Mouse (Mus musculus): Measurements from ENCODE around the gene Usp33.
"Not testable (repeated sequence)": the region's sequence is repeated elsewhere in the genome, so short reads cannot be mapped to it uniquely, and the experiment has no call there.

The Usp33 gene

GRCm38 (mm10) chr3:152345732-152346632, at the start of gene Usp33:
Gene Usp33 (plus strand): TSS chr3:152346478.
- DNase-seq (ENCODE audit: low spot score), result peak; percentile 94

DNA sequence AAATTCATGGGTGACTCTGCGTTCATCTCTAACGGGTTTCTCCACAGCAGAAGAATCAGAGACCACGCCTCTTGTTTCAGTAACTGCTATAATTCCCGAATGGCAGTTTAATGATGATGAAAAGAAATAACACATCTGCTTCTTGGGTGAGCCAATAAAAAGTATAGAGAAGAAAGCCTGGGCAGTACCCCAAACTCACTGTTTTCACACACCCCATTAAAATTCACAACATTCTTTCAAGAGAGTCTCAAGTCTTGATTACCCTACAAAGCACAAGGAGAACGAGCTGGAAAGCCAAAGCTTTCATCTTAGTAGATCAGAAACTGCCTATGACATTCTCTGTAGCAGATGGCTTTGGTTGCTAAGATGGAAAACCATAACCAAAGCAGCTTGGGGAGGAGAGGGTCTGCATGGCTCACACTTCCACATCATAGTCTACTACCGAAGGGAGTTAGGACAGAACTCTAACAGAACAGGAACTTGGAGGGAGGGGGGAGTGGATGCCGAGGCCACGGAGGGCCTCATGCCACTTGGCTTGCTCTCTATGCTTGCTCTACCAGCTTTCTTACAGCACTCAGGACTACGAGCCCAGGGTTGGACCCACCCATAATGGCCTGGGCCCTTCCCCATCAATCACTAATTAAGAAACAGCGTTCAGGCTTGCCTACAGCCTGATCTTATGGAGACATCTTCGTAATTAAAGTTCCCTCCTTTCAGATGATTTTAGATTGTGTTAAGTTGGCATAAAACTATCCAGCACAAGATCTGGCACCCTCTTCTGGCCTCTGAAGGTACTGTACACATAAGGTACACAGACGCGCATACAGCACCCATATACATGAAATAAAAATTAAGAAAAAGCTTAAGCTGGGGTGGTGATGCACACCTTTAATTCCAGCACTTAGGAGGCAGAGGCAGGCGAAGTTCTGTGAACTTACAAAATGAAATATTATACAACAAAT, 45.6 kb upstream of the Usp33 start:
- no peak for DNase-seq (ENCODE audit: low spot score)

- DNase-seq (ENCODE audit: low spot score), result no peak
These were observed 43.3 kb upstream of the Usp33 start for GRCm38 (mm10) chr3:152302991-152303390.

DNA sequence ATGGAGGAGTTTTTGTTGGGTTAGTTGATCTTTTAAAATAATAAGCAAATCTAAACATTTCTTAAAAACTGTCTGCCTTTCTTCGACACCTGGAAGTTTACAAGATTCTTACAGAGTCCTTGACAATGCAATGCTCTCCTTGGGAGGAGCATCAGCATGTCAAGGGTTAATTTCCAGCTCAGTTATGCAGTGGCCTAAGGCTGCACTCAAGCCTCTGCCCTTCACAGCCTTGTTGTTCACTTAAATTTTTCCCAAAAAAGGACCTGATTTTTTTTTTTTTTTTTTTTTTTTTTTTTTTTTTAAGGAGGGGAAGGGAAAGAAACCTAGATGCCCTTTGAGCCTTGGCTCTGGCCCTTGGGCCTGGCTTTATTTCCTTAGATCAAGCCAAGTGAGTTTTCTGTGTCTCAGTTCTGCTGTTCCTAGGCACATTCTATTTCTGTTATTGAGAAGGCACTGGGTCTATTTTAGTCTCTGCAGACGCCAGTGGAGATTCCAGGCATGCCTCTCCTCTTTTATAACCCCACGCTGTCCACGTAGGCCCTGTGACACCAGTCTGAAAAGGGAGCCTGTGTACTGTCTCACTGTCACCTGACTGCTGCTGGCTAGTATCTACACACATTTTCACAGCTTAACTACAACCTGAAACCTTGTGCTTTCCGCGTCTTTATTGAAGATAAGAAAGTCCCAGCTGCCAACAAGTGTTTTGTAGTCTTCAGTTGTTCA, 42.0 kb upstream of the Usp33 start:
- DNase-seq (ENCODE audit: low spot score), result peak; percentile 25

- no peak for DNase-seq (ENCODE audit: low spot score)
These were observed 41.2 kb upstream of the Usp33 start for GRCm38 (mm10) chr3:152305080-152305479.

DNA sequence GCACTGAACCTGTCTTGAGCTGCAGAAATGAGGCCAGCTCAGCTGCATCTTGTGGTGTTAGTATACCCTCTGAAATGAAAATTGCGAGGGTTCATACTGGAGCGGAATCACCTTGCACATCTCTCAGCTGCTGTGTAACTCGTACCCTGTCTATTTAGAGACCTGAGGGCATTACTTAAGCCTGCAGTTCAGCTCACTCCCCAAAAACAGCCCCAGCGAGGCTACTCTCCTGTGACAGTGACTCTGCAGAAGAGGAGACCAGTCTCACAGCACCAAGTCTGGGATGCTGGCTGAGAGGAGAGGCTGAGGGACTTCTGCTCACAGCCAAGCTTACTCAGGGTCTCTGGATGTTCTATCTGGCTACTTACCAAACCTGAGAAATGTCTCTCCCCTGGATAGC, 40.3 kb upstream of the Usp33 start:
- DNase-seq (ENCODE audit: low spot score), result no peak

- DNase-seq (ENCODE audit: low spot score), result peak; percentile 39
These were observed 37.6 kb upstream of the Usp33 start for GRCm38 (mm10) chr3:152308485-152309249.

- DNase-seq (ENCODE audit: low spot score), result no peak
These were observed 37.0 kb upstream of the Usp33 start for GRCm38 (mm10) chr3:152309250-152309645.

DNA sequence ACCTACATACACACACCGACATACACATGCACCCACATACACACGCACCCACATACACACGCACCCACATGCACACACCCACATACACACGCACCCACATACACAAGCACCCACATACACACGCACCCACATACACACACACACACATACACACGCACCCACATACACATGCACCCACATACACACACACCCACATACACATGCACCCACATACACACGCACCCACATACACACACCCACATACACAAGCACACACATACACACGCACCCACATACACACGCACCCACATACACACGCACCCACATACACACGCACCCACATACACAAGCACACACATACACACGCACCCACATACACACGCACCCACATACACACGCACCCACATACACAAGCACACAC, 31.6 kb upstream of the Usp33 start:
- not testable (repeated sequence) for DNase-seq (ENCODE audit: low spot score)

DNA sequence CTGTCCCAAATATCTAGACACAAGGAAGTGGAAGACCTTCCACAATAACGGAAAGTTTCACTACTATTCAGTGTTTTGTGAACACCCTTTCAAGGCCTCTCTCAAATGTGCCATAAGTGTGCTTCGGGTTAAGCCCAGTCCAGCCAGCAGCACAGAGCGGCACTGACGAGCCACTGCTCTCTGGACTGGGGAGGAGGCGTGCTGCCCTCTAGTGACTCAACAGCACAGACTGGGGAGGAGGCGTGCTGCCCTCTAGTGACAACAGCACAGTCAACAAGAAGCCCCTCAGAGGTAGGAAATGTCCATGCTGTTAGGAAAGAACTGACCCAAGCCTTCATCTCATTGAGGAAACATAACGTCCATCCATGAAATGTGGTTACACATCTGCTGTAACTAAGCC, 30.7 kb upstream of the Usp33 start:
- peak; percentile 90 for DNase-seq (ENCODE audit: low spot score)

DNA sequence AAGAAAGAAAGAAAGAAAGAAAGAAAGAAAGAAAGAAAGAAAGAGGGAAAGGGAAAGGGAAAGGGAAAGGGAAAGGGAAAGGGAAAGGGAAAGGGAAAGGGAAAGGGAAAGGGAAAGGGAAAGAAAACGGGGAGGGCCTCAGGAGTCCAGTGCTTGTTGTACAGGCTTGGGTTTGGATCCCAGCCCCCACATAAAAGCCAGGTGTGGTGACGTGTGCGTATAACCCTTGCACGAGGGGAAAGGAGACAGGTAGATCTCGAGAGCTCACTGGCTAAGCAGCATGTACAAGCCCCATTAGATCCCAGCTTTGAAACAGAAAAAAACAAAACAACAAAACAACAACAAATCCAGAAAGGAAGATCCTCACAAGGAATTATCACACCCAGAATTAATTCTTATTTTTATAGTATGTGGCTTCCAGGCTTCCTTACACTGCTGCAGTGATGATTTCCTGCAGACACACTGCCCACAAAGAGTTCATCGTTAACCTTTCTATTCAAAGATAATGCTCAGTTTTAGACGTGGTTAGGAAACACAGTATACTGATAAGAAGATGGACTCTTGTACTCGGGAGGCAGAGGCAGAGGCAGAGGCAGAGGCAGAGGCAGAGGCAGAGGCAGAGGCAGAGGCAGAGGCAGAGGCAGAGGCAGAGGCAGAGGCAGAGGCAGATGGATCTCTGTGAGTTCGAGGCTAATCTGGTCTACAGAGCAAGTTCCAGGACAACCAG, 29.7 kb upstream of the Usp33 start:
- DNase-seq (ENCODE audit: low spot score), result not testable (repeated sequence)

- no peak for DNase-seq (ENCODE audit: low spot score)
These were observed 25.2 kb upstream of the Usp33 start for GRCm38 (mm10) chr3:152320972-152321645.

DNA sequence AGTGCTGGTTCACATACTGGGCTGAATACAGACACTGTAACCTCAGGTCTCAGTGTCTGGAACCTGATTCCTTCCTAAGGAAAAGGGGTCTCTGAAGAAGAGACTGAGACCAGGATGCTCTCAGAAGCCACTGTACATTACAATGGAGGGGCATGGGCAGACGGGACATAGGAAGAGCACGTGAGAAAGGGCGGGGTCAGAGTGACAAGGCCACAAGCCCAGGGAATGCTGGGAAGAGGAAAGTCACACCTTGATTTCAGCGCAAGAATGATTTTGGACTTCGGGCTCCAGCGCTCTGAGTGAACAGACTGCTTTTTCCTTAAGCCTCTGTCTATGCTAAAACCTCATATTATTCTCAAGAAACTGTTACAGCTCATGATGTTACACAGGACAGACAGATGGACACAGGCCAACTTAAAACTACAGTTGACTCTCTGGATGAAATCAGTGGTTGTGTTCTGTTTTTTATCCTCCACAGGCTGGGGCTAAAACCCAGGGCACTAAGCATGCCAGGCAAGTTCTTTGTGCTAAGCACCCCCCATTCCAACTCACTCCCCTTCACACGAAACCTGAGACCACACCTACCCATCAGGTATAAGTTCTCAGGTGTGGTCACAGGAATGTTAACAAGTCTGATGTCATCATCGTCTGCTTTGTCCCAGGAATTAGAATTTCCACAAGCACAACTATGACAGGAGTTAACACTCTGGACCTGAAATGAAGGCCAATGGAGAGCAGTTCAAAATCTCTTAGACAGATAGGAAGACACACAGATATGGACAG, 24.3 kb upstream of the Usp33 start:
- no peak for DNase-seq (ENCODE audit: low spot score)

DNA sequence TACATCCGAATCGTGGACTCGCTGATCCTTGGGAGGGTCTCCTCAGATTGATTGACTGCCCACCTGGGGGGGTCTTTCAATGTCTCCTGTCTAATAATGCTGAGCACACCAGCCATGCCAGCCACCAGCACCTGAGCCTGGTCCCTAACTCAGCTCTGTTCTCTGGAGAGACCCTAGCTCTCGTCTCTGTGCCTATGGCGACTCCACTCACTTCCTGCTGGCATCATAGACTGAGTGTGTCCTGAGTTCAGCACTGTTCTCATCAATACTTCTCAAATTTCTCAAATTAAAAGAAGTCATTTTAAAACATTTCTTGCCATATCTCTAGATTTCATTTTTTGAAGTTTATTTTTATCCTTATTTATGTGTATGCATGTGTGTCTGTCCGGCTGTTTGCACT, 14.2 kb upstream of the Usp33 start:
- DNase-seq (ENCODE audit: low spot score), result no peak

DNA sequence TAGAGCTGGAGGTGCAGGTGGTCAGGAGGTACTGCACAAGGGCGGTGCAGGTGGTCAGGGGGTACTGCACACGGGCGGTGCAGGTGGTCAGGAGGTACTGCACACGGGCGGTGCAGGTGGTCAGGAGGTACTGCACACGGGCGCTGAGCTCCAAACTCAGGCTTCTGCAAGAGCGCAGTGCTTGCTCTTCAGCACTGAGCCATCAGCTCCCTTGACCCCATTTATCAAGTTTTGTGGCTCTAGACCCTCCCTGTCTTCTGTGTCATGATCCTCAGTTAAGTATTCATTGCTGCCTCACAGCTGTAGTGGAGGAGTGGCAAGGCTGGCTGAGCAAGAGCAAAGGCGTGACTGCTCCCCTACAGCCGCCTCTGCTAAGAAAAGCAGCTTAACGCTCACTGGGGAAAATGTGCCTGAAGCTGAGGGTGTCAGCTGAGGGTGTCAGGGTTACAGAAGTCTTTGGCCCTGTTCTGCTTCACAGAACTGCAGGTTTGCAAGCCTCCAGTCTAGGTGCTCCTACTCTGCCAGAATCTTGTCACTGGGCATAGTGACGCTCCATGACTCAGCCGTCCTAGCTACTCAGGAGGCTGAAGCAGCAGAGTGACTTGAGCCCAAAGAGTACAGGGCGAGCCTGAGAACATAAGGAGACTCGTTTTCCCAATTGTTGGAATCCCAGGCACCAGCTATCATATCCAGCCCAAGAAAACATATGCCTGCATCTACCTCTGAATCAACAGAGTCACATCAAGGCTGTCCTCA, 13.6 kb upstream of the Usp33 start:
- DNase-seq (ENCODE audit: low spot score), result no peak

GRCm38 (mm10) chr3:152333641-152334040, 12.6 kb upstream of the Usp33 start:
- DNase-seq (ENCODE audit: low spot score), result no peak

DNA sequence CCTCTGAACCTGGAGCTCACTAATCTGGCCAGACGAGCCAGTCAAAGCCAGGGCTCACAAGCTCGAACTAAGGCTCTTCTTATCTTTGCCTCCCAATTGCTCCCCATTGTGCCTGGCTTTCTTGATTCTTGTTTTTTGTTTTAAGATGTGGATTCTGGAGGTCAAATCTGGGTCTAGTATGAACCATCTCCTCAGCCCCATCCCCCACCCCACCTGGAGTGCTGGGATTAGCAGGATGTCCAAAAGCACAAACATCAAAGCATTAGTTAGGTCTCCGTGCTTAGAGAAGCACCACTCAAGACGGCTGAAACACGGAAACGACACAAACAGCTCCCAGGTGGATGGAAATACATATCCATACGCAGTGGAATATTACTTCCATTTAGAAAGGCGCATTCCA, 10.2 kb upstream of the Usp33 start:
- no peak for DNase-seq (ENCODE audit: low spot score)

DNA sequence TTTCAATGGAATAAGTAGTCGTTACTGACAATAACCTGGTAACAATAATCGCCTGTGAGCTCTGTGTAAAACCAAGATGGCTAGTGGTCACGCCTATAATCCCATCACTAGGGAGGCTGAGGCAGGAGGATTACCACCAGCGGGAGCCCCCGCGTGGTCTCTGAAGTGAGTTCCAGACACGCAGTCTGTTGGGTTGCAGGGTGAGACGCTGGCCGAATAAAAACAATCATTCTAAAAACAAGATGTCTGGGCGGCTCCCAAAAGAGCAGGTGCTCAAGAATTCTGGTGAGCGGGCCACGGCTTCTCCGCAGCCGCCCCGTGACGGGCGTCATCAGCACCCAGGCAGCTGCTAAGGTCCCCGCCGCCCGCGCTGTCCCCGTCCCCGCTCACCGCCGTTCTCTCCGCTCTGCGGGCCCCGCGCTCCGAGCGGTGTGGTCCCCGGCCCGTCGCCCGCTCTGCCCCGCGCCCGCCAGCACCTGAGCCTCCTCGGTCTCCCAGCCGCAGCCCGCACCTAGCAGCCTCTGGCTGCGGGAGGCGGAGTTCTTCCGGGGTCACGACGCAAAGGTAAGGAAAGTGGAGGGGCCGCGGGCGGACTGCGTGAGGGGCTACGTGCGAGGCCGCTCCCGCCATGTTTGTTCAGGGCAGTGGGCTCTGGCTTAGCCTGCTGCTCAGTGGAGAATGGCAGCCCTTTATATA, 6.3 kb upstream of the Usp33 start, which contains the start of gene Miga1:
Gene Miga1, minus strand, starts transcription at position 546 of the 696 bp plus-strand sequence.
- DNase-seq (ENCODE audit: low spot score), result peak; percentile 86

Measured in embryo, embryonic 10.5 days (tissue).